Mouse (Mus musculus) testis, adult 2 months (tissue): ENCODE data around the gene Bid.

Experiments
- CTCF ChIP-seq: fragments of 200-500 bp; IDR thresholded peaks from 2 replicates; pipeline ENCODE4 v1.5.1; 2012; ENCODE audit warnings: low read depth, mild to moderate bottlenecking, inconsistent platforms, low read length, moderate library complexity; ENCODE audit not compliant: control insufficient read depth, insufficient read depth, insufficient replicate concordance
- POLR2A ChIP-seq: fragments of 200-500 bp; IDR thresholded peaks from 2 replicates; pipeline ENCODE4 v1.6.1; 2012; ENCODE audit warnings: low read depth, mild to moderate bottlenecking, inconsistent platforms, low read length, moderate library complexity; ENCODE audit not compliant: control insufficient read depth

DNA sequence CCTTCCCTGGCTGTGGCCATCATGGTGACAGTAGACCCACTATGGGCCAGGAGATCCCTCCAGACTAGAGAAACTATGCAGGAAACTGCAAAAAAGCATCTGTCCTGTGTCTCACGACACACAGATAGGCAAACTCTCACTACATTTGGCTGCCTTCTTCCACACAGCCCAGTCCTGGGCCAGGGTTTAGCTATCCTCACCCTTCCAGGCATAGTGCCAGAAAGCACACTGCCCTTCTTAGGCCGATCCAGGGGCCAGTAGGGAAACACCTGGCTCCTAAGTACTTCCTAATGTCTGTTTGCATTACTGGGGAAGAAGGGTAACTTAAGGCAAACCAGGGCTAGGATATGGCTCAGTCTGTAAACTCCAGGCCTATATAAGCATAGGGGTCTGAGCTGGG, 3.7 kb downstream of the Bid start:
- TF ChIP-seq CTCF (no peak), POLR2A (no peak)
